ENCODE assay signal across 8 mouse cellular contexts in the genomic region with DNA sequence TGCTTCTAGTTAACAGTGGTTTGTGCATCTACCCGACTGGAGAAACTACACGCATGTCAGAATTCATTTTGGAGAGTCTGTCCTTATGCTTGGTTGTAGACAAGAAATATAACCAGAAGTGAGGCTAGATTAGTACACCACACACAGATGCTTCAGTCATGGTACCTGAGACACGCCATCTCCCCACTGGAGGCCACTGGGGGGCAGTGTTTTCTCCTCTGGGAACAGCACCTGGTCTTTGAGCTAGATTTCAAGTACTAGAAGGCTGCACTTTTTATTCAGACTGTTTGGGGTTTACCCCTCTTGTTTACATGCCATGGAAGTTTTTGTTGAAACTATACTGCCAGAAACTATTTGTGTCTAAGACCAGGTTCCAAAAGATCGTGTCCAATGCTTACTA. TPM values are rescaled to one million over a fixed set of nuclear protein-coding genes. Genes with fewer than 3 reads are reported as not detected.
DNase-seq lines count a peak whose midpoint lies in the region; ATAC-seq and TF ChIP-seq lines count a peak whose summit lies in the region.

No protein-coding gene starts in this region.

- peak; percentile 45; the same call in 1 of the 2 replicates for TF ChIP-seq CTCF in testis, adult 2 months (IDR thresholded peaks at IDR 0.05; ENCODE audit: control insufficient read depth, insufficient read depth, insufficient replicate concordance, low read depth, low read length)
- peak; percentile 59 for TF ChIP-seq CTCF in lung, embryonic 14.5 days (IDR thresholded peaks at IDR 0.05; ENCODE audit: low read depth)

- ATAC-seq in forebrain, embryonic 11.5 days (replicated peaks; ENCODE audit: low FRiP score): no peak
- ATAC-seq in forebrain, embryonic 12.5 days (ENCODE audit: low FRiP score): no peak
- ATAC-seq in inflammation-experienced regulatory T-cells, adult 6 months: peak; percentile 74
- ATAC-seq in lung, embryonic 14.5 days (ENCODE audit: insufficient read depth): 0 out of 2 replicates have a peak, but pooled peaks have one; percentile 17

- no peak overlapping the region for H3K4me3 ChIP-seq in forebrain, embryonic 11.5 days (ENCODE audit: low read depth, low read length)
- no peak overlapping the region for H3K4me3 ChIP-seq in forebrain, embryonic 12.5 days (replicated peaks)
- H3K4me3 ChIP-seq in testis, adult 2 months (ENCODE audit: control insufficient read depth, low read depth, low read length): no peak overlapping the region
- no peak overlapping the region for H3K4me3 ChIP-seq in lung, embryonic 14.5 days (ENCODE audit: low read depth, low read length)

- peak; percentile 57 for DNase-seq in forebrain, embryonic 11.5 days (ENCODE audit: low spot score)
- no peak for DNase-seq in testis, postnatal 14 days (ENCODE audit: low spot score)
- DNase-seq in cerebellum, adult 9-10 months: peak; percentile 65
- peak; percentile 57 for DNase-seq in lung, embryonic 14.5 days
- DNase-seq in spleen, adult 18-20 months: peak; percentile 33 to 69

- no peak for TF ChIP-seq POLR2A in testis, adult 2 months (IDR thresholded peaks at IDR 0.05; ENCODE audit: control insufficient read depth, low read depth, low read length)

- H3K4me1 ChIP-seq in forebrain, embryonic 11.5 days (replicated peaks; ENCODE audit: control insufficient read depth, insufficient read depth, low read length): no peaks in the 10 kb centered on the region
- H3K4me1 ChIP-seq in forebrain, embryonic 12.5 days: no peaks in the 10 kb centered on the region
- no peaks in the 10 kb centered on the region for H3K4me1 ChIP-seq in testis, adult 2 months (ENCODE audit: control insufficient read depth, insufficient read depth, low read length)
- no peaks in the 10 kb centered on the region for H3K4me1 ChIP-seq in lung, embryonic 14.5 days (ENCODE audit: insufficient read depth)

- no peaks in the 10 kb centered on the region for H3K9me3 ChIP-seq in forebrain, embryonic 11.5 days (ENCODE audit: control insufficient read depth, low read length)
- no peaks in the 10 kb centered on the region for H3K9me3 ChIP-seq in forebrain, embryonic 12.5 days
- H3K9me3 ChIP-seq in lung, embryonic 14.5 days (ENCODE audit: low read depth, low read length): no peaks in the 10 kb centered on the region

- H3K27me3 ChIP-seq in forebrain, embryonic 11.5 days (ENCODE audit: control insufficient read depth, insufficient read depth, low read length): no peaks in the 10 kb centered on the region
- H3K27me3 ChIP-seq in forebrain, embryonic 12.5 days: no peaks in the 10 kb centered on the region
- no peaks in the 10 kb centered on the region for H3K27me3 ChIP-seq in testis, adult 2 months (ENCODE audit: control insufficient read depth, insufficient read depth, low read length)
- no peaks in the 10 kb centered on the region for H3K27me3 ChIP-seq in lung, embryonic 14.5 days (ENCODE audit: insufficient read depth, low read length)

- 33% methylated on average over 4 of the region's 4 CpGs for WGBS in forebrain, embryonic 11.5 days
- WGBS in forebrain, embryonic 12.5 days: 29% methylated on average over 4 of the region's 4 CpGs
- WGBS in lung, embryonic 14.5 days: 29% methylated on average over 4 of the region's 4 CpGs

- H3K36me3 ChIP-seq in forebrain, embryonic 11.5 days (ENCODE audit: control insufficient read depth, insufficient read depth, low read length): no peaks in the 10 kb centered on the region
- H3K36me3 ChIP-seq in forebrain, embryonic 12.5 days (replicated peaks): no peaks in the 10 kb centered on the region
- H3K36me3 ChIP-seq in testis, adult 2 months (ENCODE audit: control insufficient read depth, insufficient read depth, low read length): no peaks in the 10 kb centered on the region
- H3K36me3 ChIP-seq in lung, embryonic 14.5 days (ENCODE audit: insufficient read depth): no peaks in the 10 kb centered on the region

- no peak overlapping the region for H3K9ac ChIP-seq in forebrain, embryonic 11.5 days (ENCODE audit: low read length)
- no peak overlapping the region for H3K9ac ChIP-seq in forebrain, embryonic 12.5 days
- H3K9ac ChIP-seq in lung, embryonic 14.5 days: no peak overlapping the region

- no peak overlapping the region for H3K4me2 ChIP-seq in forebrain, embryonic 11.5 days (ENCODE audit: low read depth, low read length, severe bottlenecking)
- H3K4me2 ChIP-seq in forebrain, embryonic 12.5 days: no peak overlapping the region
- no peak overlapping the region for H3K4me2 ChIP-seq in lung, embryonic 14.5 days

- H3K27ac ChIP-seq in forebrain, embryonic 11.5 days (ENCODE audit: low read depth, low read length): no peak overlapping the region
- H3K27ac ChIP-seq in forebrain, embryonic 12.5 days: no peak overlapping the region
- H3K27ac ChIP-seq in testis, adult 2 months (ENCODE audit: control insufficient read depth, insufficient read depth, low read depth, low read length): no peak overlapping the region
- H3K27ac ChIP-seq in lung, embryonic 14.5 days (ENCODE audit: low read depth): no peak overlapping the region

RNA-seq across cellular contexts. Expression of a gene that starts 43.2 kb away (rescaled TPM):
- 271 and 294 TPM in 2 replicates for polyA plus RNA-seq in forebrain, embryonic 11.5 days (2014; fragmentation: Nextera tagmentation; extraction: Ambion mirVana)
- polyA plus RNA-seq in forebrain, embryonic 12.5 days (2016; fragmentation: Nextera tagmentation; extraction: Ambion mirVana): 265 and 271 TPM in 2 replicates
- polyA plus RNA-seq in testis, adult 2 months (2012; rRNA removed): 10.0 and 16.8 TPM in 2 replicates
- 100 to 1,000 TPM; 202 to 261 (median 206) TPM for polyA plus RNA-seq in inflammation-experienced regulatory T-cells, adult 6 months (2017; shearing (Covaris generic))
- 201 and 205 TPM in 2 replicates for polyA plus RNA-seq in lung, embryonic 14.5 days (2014; fragmentation: Nextera tagmentation; extraction: Ambion mirVana)

Comparison
In these comparisons a context has a peak if more than half of its experiments do, and no peak if none do; other contexts are left out.
1. ATAC-seq: peak in inflammation-experienced regulatory T-cells, adult 6 months (single experiment) and lung, embryonic 14.5 days (single experiment); none in forebrain, embryonic 11.5 days (single experiment) and forebrain, embryonic 12.5 days (single experiment).
2. RNA of a gene that starts 43.2 kb away (polyA plus RNA-seq): 271 to 294 TPM in forebrain, embryonic 11.5 days, 265 to 271 TPM in forebrain, embryonic 12.5 days, 202 to 261 TPM in inflammation-experienced regulatory T-cells, adult 6 months and 201 to 205 TPM in lung, embryonic 14.5 days; 10.0 to 16.8 TPM in testis, adult 2 months; every median in the first group is over 10 times any median in the second.